7 mouse cellular contexts compared by ENCODE assay signal in the genomic region with DNA sequence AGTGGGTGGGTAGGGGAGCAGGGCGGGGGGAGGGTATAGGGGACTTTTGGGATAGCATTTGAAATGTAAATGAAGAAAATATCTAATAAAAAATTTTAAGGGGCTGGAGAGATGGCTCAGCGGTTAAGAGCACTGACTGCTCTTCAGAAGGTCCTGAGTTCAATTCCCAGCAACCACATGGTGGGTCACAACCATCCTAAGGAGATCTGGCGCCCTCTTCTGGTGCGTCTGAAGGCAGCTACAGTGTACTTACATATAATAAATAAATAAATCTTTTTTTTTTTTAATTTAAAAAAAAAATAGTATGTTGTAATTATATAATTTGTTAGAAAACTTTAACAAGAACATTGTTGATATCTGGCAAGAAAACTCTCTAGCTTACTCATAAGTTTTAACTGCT.
DNase-seq lines count a peak whose midpoint lies in the region; TF ChIP-seq lines count a peak whose summit lies in the region.
"Not testable (repeated sequence)": the region's sequence is repeated elsewhere in the genome, so short reads cannot be mapped to it uniquely, and the experiment has no call there.

No protein-coding gene starts in this region.

- H3K27me3 ChIP-seq in E14TG2a.4 (ENCODE audit: insufficient read depth, low read length); heart, adult 2 months (ENCODE audit: control insufficient read depth, insufficient read depth, low read length); splenic B cell, adult 2 months (ENCODE audit: control insufficient read depth, insufficient read depth, low read length, poor library complexity, severe bottlenecking): not testable (repeated sequence)

- TF ChIP-seq CTCF in E14TG2a.4 (conservative IDR thresholded peaks at IDR 0.05; ENCODE audit: low read length) = peak; percentile 25
- peak; percentile 59 for TF ChIP-seq CTCF in heart, adult 2 months (IDR thresholded peaks at IDR 0.05)

- not testable (repeated sequence) for TF ChIP-seq EP300 in heart, adult 2 months (IDR thresholded peaks at IDR 0.05; ENCODE audit: insufficient read depth, low read depth, low read length)

- not testable (repeated sequence) for H3K9me3 ChIP-seq in E14TG2a.4 (ENCODE audit: low read length)

- not testable (repeated sequence) for H3K9ac ChIP-seq in heart, adult 2 months (ENCODE audit: low read depth, low read length)

- 84% methylated on average over 4 of the region's 4 CpGs for WGBS in heart, adult 2 months

- intact Hi-C loops in heart, adult 2 months (cut with DNase I) = loop anchor here (5.0 kb wide), 1 partner anchor 62 kb away; a partner anchor contains a TSS

- peaks cover 23% of the 10 kb centered on the region for H3K36me3 ChIP-seq in E14TG2a.4 (ENCODE audit: insufficient read depth, low read length)
- H3K36me3 ChIP-seq in heart, adult 2 months (ENCODE audit: control insufficient read depth, insufficient read depth, low read length); splenic B cell, adult 2 months (ENCODE audit: control insufficient read depth, insufficient read depth, low read length, poor library complexity, severe bottlenecking): not testable (repeated sequence)

- not testable (repeated sequence) for H3K79me2 ChIP-seq in heart, adult 2 months (replicated peaks; ENCODE audit: control insufficient read depth, insufficient read depth, low read length)

- DNase-seq in ZHBTc4 (ENCODE audit: low read depth, low spot score) = peak; percentile 56
- DNase-seq in c-Kit-positive CD71-positive TER-119-positive erythroid progenitor cells, embryonic 14.5 days (ENCODE audit: low spot score) = peak; percentile 52
- DNase-seq in heart, adult 2 months = not testable (repeated sequence)
- DNase-seq in kidney, postnatal 25 days = peak; percentile 43
- peak; percentile 20 for DNase-seq in lung, postnatal 10 days
- peak; percentile 71 for DNase-seq in splenic B cell, adult 2 months (ENCODE audit: low read depth, low spot score)

- H3K4me3 ChIP-seq in E14TG2a.4 (replicated peaks; ENCODE audit: low read length); heart, adult 2 months: not testable (repeated sequence)

- H3K4me1 ChIP-seq in E14TG2a.4 (replicated peaks; ENCODE audit: low read depth, low read length); heart, adult 2 months (ENCODE audit: control insufficient read depth, insufficient read depth, low read length): not testable (repeated sequence)

- not testable (repeated sequence) for H3K27ac ChIP-seq in heart, adult 2 months

- TF ChIP-seq POLR2A in heart, adult 2 months (IDR thresholded peaks at IDR 0.05; ENCODE audit: insufficient read depth, low read depth, low read length) = not testable (repeated sequence)
